Mouse (Mus musculus) midbrain, embryonic 13.5 days (tissue): ENCODE results near the gene Gse1. TPM values are rescaled to one million over a fixed set of nuclear protein-coding genes. Genes with fewer than 3 reads are reported as not detected.
A peak's percentile ranks its signal among the peaks of the same experiment; 100 is the strongest.

Experiments used
- ATAC-seq: fragments of 200-750 bp; cut with Nextera tagmentation; 2 replicates; pipeline ENCODE4 v1.8.0; 2017; ENCODE audit warnings: mild to moderate bottlenecking, moderate TSS enrichment, moderate library complexity
- H3K27ac ChIP-seq: fragments of 300-500 bp; sonication (generic); 2 replicates; pipeline ENCODE4 v1.5.1; 2015; ENCODE audit warnings: inconsistent platforms, mild to moderate bottlenecking, moderate library complexity
- H3K27me3 ChIP-seq: fragments of 300-500 bp; sonication (generic); 2 replicates; pipeline ENCODE4 v1.6.1; 2015; ENCODE audit warnings: mild to moderate bottlenecking, inconsistent platforms
- H3K36me3 ChIP-seq: fragments of 300-500 bp; sonication (generic); 2 replicates; pipeline ENCODE4 v1.6.1; 2015; ENCODE audit warnings: mild to moderate bottlenecking, inconsistent platforms
- H3K4me1 ChIP-seq: fragments of 300-500 bp; sonication (generic); replicated peaks from 2 replicates; pipeline ENCODE4 v1.6.1; 2015; ENCODE audit warnings: inconsistent platforms
- H3K4me2 ChIP-seq: fragments of 300-500 bp; sonication (generic); replicated peaks from 2 replicates; pipeline ENCODE4 v1.6.1; 2015; ENCODE audit warnings: moderate library complexity, mild to moderate bottlenecking, inconsistent platforms
- H3K4me3 ChIP-seq: fragments of 300-500 bp; sonication (generic); replicated peaks from 2 replicates; pipeline ENCODE4 v1.5.1; 2015; ENCODE audit warnings: mild to moderate bottlenecking, inconsistent platforms
- H3K9ac ChIP-seq: fragments of 300-500 bp; sonication (generic); replicated peaks from 2 replicates; pipeline ENCODE4 v1.6.1; 2015; ENCODE audit warnings: mild to moderate bottlenecking, inconsistent platforms
- H3K9me3 ChIP-seq: fragments of 300-500 bp; sonication (generic); 2 replicates; pipeline ENCODE4 v1.6.1; 2016; ENCODE audit warnings: mild to moderate bottlenecking, inconsistent platforms
- WGBS: fragments of 180-500 bp; shearing (Covaris S2); methylation state at CpG from one replicate; pipeline ENCODE4 v1.1.7; 2015; 5-methylcytosine and 5-hydroxymethylcytosine counted together
- polyA plus RNA-seq: library from polyadenylated mRNA; unstranded; fragments of >200 nt; fragmentation: Nextera tagmentation; extraction: Ambion mirVana; gene quantifications from 2 replicates; pipeline ENCODE4 v1.2.1, GENCODE M21; 2015

Gse1 gene
- polyA plus RNA-seq, 1 experiment from 2014 or later: 22.5 TPM

GRCm38 (mm10) chr8:120213939-120214338 is 14.3 kb upstream of the Gse1 start:
- no peaks in the 10 kb centered on the region for H3K27me3 ChIP-seq
- no peaks in the 10 kb centered on the region for H3K9me3 ChIP-seq
- H3K36me3 ChIP-seq: no peaks in the 10 kb centered on the region
- peaks cover 52% of the 10 kb centered on the region for H3K4me1 ChIP-seq
- H3K4me2 ChIP-seq: no peak overlapping the region
- no peak overlapping the region for H3K4me3 ChIP-seq
- WGBS: 64% methylated on average over 5 of the region's 5 CpGs
- no peak overlapping the region for H3K9ac ChIP-seq
- H3K27ac ChIP-seq: no peak overlapping the region
- ATAC-seq: no peak

- Histone ChIP-seq H3K4me3 (no peak overlapping the region), H3K27ac (peak overlapping the region; percentile 21; the same call in 1 of the 2 replicates), H3K4me2 (no peak overlapping the region), H3K9ac (no peak overlapping the region), H3K36me3 (no peaks in the 10 kb centered on the region), H3K4me1 (peaks cover 47% of the 10 kb centered on the region), H3K9me3 (no peaks in the 10 kb centered on the region), H3K27me3 (no peaks in the 10 kb centered on the region)
- no peak for ATAC-seq
- WGBS: 32% methylated on average over 7 of the region's 7 CpGs
Observed at GRCm38 (mm10) chr8:120215416-120216141, 12.7 kb upstream of the Gse1 start.

DNA sequence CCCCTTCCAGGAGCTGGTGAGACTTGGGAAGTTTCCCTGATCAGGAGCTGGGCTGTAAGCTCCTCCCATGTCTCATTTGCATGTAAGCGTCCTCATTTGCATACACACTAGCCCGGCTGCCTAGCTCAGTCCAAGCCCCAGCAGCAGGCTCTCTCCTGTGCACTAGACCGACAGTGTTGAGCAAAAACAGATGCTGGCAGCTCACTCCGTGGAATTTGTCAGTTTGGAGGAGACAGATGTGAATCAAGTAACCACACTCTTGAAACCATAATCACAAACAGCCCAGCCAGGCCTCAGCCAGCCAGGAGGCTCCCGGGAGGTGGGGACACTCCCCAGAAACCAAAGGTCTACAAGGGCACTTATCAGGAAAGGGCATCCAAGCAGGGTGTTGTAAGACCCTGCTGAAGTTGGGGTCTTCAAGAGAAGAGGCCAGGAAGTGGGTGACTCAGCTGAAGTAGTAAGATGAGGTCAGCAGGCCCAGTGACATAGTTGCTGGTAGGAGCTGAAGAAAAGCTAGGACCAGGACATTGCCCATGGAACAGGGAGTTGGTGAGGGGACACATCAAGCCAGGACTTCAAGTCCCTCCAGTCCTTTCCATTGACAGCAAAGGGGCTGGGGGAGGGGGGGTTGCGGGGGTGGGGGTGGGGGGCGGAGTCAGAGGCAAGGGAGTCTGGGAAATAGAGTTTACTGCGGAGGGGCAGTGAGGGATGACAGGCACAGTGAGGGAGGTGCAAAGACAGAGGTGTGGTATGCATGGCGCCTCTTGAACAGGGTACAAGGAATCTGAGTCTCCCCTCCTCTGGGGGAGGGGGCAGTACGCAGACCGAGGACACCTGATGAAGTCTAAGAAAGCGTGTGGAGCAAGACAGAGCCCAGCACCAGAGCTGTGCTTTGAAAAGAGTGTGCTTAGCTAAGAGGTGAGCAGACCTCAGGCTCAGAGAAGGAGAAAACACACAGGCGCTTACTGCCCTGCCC is 11.1 kb upstream of the Gse1 start:
- WGBS: 19% methylated on average over 13 of the region's 13 CpGs
- Histone ChIP-seq H3K36me3 (no peaks in the 10 kb centered on the region), H3K4me3 (no peak overlapping the region), H3K9me3 (no peaks in the 10 kb centered on the region), H3K9ac (0 out of 2 replicates have a peak overlapping the region, but pooled peaks have one; percentile 26), H3K4me1 (peaks cover 37% of the 10 kb centered on the region), H3K27me3 (no peaks in the 10 kb centered on the region), H3K27ac (peak overlapping the region; percentile 31), H3K4me2 (no peak overlapping the region)
- ATAC-seq: peak; percentile 78

GRCm38 (mm10) chr8:120222548-120222947 is 5.7 kb upstream of the Gse1 start:
- WGBS: 64% methylated on average over 11 of the region's 11 CpGs
- Histone ChIP-seq H3K4me2 (no peak overlapping the region), H3K4me3 (no peak overlapping the region), H3K9ac (0 out of 2 replicates have a peak overlapping the region, but pooled peaks have one; percentile 7), H3K27ac (no peak overlapping the region), H3K27me3 (0 out of 2 replicates have a peak, but pooled peaks cover 6% of the 10 kb centered on the region), H3K36me3 (no peaks in the 10 kb centered on the region), H3K4me1 (peaks cover 51% of the 10 kb centered on the region), H3K9me3 (no peaks in the 10 kb centered on the region)
- no peak for ATAC-seq

DNA sequence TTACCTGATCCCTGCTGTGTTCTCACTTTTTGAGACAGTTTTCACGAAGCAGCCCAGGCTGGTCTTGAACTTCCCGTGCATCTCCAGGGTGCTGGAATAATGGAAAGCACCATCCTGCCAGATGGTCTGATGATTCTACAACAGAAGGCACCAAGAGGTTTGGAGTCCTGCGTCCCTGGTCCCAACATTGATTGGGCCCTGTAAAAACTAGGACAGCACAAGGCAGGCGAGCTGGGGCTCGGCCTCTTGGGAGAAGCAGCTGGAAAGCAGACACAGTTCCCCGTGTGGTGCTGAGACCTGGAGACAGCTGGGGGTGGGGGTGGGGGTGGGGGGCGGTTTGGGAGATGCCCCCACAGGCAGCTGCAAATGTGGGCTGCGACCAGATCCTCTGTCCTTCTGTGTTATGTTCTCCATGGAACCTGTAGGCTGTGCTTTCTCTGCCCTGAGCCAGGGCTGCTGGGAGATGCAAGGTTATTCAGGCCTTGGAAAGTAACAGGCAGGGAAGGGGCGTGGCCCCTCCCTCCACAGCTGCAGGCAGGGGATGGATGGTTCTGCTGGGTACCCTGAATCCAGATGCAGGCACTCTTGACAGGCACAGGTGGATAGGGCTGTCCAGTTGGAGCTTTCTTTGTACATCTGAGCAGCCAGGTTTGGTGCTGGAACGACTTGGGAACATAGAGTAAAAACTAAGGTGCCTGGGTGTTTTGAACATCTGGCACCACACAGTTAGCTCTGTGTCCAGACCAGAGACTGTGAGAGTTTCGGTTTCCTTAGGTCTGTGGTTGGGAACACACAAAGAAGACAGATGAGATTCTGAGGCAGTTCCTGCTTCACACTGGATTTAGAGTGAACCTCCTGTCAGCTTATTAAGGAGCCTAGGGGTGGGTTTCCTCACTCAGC is 3.5 kb upstream of the Gse1 start:
- Histone ChIP-seq H3K4me1 (peaks cover 60% of the 10 kb centered on the region), H3K27ac (peak overlapping the region; percentile 35; the same call in 1 of the 2 replicates), H3K36me3 (no peaks in the 10 kb centered on the region), H3K4me2 (no peak overlapping the region), H3K4me3 (no peak overlapping the region), H3K9me3 (no peaks in the 10 kb centered on the region), H3K9ac (no peak overlapping the region), H3K27me3 (peaks cover 15% of the 10 kb centered on the region)
- WGBS: 44% methylated on average over 11 of the region's 11 CpGs
- ATAC-seq: no peak

- ATAC-seq: no peak
- Histone ChIP-seq H3K4me3 (no peak overlapping the region), H3K4me2 (no peak overlapping the region), H3K36me3 (no peaks in the 10 kb centered on the region), H3K27ac (peak overlapping the region; percentile 35; the same call in 1 of the 2 replicates), H3K4me1 (peaks cover 68% of the 10 kb centered on the region), H3K9ac (no peak overlapping the region), H3K27me3 (peaks cover 23% of the 10 kb centered on the region), H3K9me3 (no peaks in the 10 kb centered on the region)
- 23% methylated on average over 10 of the region's 10 CpGs for WGBS
Observed at GRCm38 (mm10) chr8:120225421-120226151, 2.7 kb upstream of the Gse1 start.

- Histone ChIP-seq H3K4me1 (peaks cover 82% of the 10 kb centered on the region), H3K9ac (no peak overlapping the region), H3K9me3 (no peaks in the 10 kb centered on the region), H3K4me2 (peak overlapping the region; percentile 73; the same call in 1 of the 2 replicates), H3K27ac (no peak overlapping the region; the same call in 1 of the 2 replicates), H3K4me3 (no peak overlapping the region), H3K27me3 (peaks cover 36% of the 10 kb centered on the region), H3K36me3 (no peaks in the 10 kb centered on the region)
- no peak for ATAC-seq
- WGBS: 52% methylated on average over 5 of the region's 5 CpGs
Observed at GRCm38 (mm10) chr8:120226700-120227577, 1.3 kb upstream of the Gse1 start.

DNA sequence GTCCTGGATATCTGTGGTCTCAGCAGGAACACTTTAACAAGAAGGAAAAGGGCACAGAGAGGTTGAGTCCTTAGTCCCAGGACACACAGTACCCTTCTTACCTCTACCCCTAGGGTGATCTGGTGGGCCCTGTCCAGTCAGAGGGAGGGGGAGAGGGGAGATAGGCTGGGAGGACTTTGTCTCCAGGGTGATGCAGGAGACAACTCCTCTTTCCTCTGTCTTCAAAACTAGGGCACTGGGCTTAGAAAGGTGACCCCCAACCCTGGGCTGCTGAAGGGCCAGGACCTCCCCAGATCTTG is 729 bp upstream of the Gse1 start:
- peaks cover 82% of the 10 kb centered on the region for H3K4me1 ChIP-seq
- peak overlapping the region; percentile 61 for H3K27ac ChIP-seq
- 0 out of 2 replicates have a peak, but pooled peaks have one; percentile 4 for ATAC-seq

GRCm38 (mm10) chr8:120228781-120229573 is 721 bp downstream of the Gse1 start:
- ATAC-seq: peak; percentile 57
- Histone ChIP-seq H3K4me2 (peak overlapping the region; percentile 73), H3K27ac (peak overlapping the region; percentile 70), H3K36me3 (no peaks in the 10 kb centered on the region), H3K4me1 (peaks cover 87% of the 10 kb centered on the region), H3K4me3 (peak overlapping the region; percentile 61), H3K9ac (peak overlapping the region; percentile 77), H3K9me3 (no peaks in the 10 kb centered on the region), H3K27me3 (peaks cover 41% of the 10 kb centered on the region)
- under 1% methylated on average over 88 of the region's 125 CpGs for WGBS

More for the DNA sequence above, 729 bp upstream of the Gse1 start:
- H3K4me3 ChIP-seq: peak overlapping the region; percentile 61
- H3K36me3 ChIP-seq: no peaks in the 10 kb centered on the region
- no peaks in the 10 kb centered on the region for H3K9me3 ChIP-seq
- H3K27me3 ChIP-seq: peaks cover 41% of the 10 kb centered on the region
- no peak overlapping the region; the same call in 1 of the 2 replicates for H3K9ac ChIP-seq
- peak overlapping the region; percentile 73 for H3K4me2 ChIP-seq

DNA sequence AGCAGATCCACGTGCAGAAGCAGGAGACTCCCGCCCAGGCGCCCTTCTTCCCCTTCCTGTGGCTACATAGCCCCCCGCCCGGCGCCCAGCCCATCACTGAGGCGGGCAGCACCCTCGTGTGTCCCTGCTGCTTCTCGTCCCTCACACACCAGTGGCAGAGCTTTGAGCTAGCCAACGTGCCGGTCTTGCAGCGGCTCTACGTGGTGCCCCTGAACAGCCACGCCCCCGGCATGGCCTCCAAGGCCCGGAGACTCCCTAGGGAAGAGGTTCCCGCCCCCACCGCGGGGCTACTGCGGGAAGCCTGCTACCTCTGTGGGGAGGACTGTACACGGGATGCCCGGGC is 1.3 kb downstream of the Gse1 start:
- WGBS: 3% methylated on average over 22 of the region's 22 CpGs
- H3K27ac ChIP-seq: peak overlapping the region; percentile 70; the same call in 1 of the 2 replicates
- ATAC-seq: peak; percentile 18; the same call in 1 of the 2 replicates

More for the DNA sequence above, 1.3 kb downstream of the Gse1 start:
- no peaks in the 10 kb centered on the region for H3K36me3 ChIP-seq
- peak overlapping the region; percentile 61 for H3K4me3 ChIP-seq
- H3K27me3 ChIP-seq: peaks cover 41% of the 10 kb centered on the region
- H3K4me2 ChIP-seq: peak overlapping the region; percentile 73
- H3K9me3 ChIP-seq: no peaks in the 10 kb centered on the region
- peak overlapping the region; percentile 77 for H3K9ac ChIP-seq
- peaks cover 90% of the 10 kb centered on the region for H3K4me1 ChIP-seq
